Mouse (Mus musculus) embryonic facial prominence, embryonic 10.5 days (tissue): ENCODE data around the gene Hist3h2a. TPM values are rescaled to one million over a fixed set of nuclear protein-coding genes. Genes with fewer than 3 reads are reported as not detected.

Experiments
- DNase-seq: peaks from one replicate; pipeline ENCODE4 v3.0.0-alpha.2; 2017; ENCODE audit warnings: low spot score
- H3K27ac ChIP-seq: fragments of 300-500 bp; sonication (generic); replicated peaks from 2 replicates; pipeline ENCODE4 v1.5.1; 2016; ENCODE audit warnings: mild to moderate bottlenecking
- H3K27me3 ChIP-seq: fragments of 300-500 bp; sonication (generic); replicated peaks from 2 replicates; pipeline ENCODE4 v1.6.1; 2016; ENCODE audit warnings: low read depth, mild to moderate bottlenecking; ENCODE audit not compliant: poor library complexity, severe bottlenecking
- H3K36me3 ChIP-seq: fragments of 300-500 bp; sonication (generic); replicated peaks from 2 replicates; pipeline ENCODE4 v1.6.1; 2016; ENCODE audit warnings: mild to moderate bottlenecking, moderate library complexity
- H3K4me1 ChIP-seq: fragments of 300-500 bp; sonication (generic); 2 replicates; pipeline ENCODE4 v1.6.1; 2016
- H3K4me3 ChIP-seq: fragments of 300-500 bp; sonication (generic); 2 replicates; pipeline ENCODE4 v1.5.1; 2016; ENCODE audit warnings: mild to moderate bottlenecking, moderate library complexity
- H3K9me3 ChIP-seq: fragments of 300-500 bp; sonication (generic); 2 replicates; pipeline ENCODE4 v1.6.1; 2016; ENCODE audit warnings: mild to moderate bottlenecking
- WGBS: fragments of 180-500 bp; shearing (Covaris S2); methylation state at CpG from one replicate; pipeline ENCODE4 v1.1.7; 2016; 5-methylcytosine and 5-hydroxymethylcytosine counted together
- polyA plus RNA-seq: library from polyadenylated mRNA; unstranded; fragments of >200 nt; fragmentation: Nextera tagmentation; extraction: Ambion mirVana; gene quantifications from 2 replicates; pipeline ENCODE4 v1.2.1, GENCODE M21; 2016

Gene Hist3h2a
- polyA plus RNA-seq, 1 experiment from 2014 or later, result 19.0 TPM

GRCm38 (mm10) chr11:58929055-58929454 is 25.4 kb upstream of the Hist3h2a start:
- H3K36me3 ChIP-seq, result peaks cover 32% of the 10 kb centered on the region

GRCm38 (mm10) chr11:58929641-58930040 is 24.8 kb upstream of the Hist3h2a start:
- WGBS, result 60% methylated on average over 3 of the region's 3 CpGs
- peaks cover 11% of the 10 kb centered on the region for H3K4me1 ChIP-seq
- H3K9me3 ChIP-seq, result no peaks in the 10 kb centered on the region
- DNase-seq, result no peak
- no peak overlapping the region for H3K27ac ChIP-seq
- no peaks in the 10 kb centered on the region for H3K27me3 ChIP-seq
- H3K36me3 ChIP-seq, result peaks cover 38% of the 10 kb centered on the region
- no peak overlapping the region for H3K4me3 ChIP-seq

More at GRCm38 (mm10) chr11:58929055-58929454, 25.4 kb upstream of the Hist3h2a start:
- no peaks in the 10 kb centered on the region for H3K27me3 ChIP-seq
- WGBS, result 75% methylated on average over 4 of the region's 4 CpGs
- H3K4me3 ChIP-seq, result no peak overlapping the region
- peaks cover 11% of the 10 kb centered on the region for H3K4me1 ChIP-seq
- H3K27ac ChIP-seq, result no peak overlapping the region
- no peak for DNase-seq
- H3K9me3 ChIP-seq, result no peaks in the 10 kb centered on the region

DNA sequence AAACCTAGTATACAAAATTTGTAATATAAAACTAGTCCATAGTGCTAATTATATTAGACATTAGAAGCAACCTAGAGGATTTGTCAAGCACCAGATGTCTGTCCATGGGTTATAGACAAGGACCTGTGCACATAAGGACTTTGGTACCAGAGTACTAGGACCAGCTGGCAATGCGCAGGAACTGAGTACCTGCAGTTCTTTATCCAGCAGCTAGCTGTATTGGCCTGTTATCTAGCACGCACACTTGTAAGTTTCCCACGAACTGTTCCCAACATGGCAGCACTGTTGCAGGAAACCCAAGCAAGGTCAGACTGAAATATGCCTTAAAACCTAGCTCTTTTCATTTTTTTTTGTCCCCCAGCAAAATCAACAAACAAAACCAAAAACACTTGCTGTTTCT is 24.2 kb upstream of the Hist3h2a start:
- 95% methylated on average over 3 of the region's 3 CpGs for WGBS
- Histone ChIP-seq H3K4me3 (no peak overlapping the region), H3K27ac (no peak overlapping the region), H3K27me3 (no peaks in the 10 kb centered on the region), H3K4me1 (peaks cover 11% of the 10 kb centered on the region), H3K9me3 (no peaks in the 10 kb centered on the region), H3K36me3 (peaks cover 44% of the 10 kb centered on the region)
- no peak for DNase-seq

- Histone ChIP-seq H3K4me1 (peaks cover 11% of the 10 kb centered on the region), H3K36me3 (peaks cover 57% of the 10 kb centered on the region), H3K4me3 (no peak overlapping the region), H3K27me3 (no peaks in the 10 kb centered on the region), H3K27ac (no peak overlapping the region), H3K9me3 (no peaks in the 10 kb centered on the region)
- WGBS, result 84% methylated on average over 4 of the region's 4 CpGs
- no peak for DNase-seq
Observed at GRCm38 (mm10) chr11:58931576-58931975, 22.9 kb upstream of the Hist3h2a start.

DNA sequence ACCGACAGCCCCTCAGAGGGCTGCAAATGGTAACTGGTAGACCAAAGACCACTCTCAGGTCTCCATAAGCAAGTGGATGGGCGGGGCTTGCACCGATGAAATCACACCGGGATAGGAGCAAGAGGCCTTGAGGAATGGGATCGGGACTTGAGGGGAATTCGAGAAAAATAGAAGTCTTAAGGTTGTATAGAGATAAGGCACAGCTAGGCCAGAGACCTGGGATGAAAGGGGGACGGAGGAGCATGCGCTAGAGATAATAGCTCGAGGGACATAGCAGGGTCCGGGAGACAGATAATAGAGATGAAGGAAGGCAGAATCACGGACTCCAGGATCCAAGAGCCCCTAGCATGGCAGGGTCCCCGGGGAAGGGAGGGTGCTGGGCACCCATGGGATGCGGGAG is 16.6 kb upstream of the Hist3h2a start:
- 2% methylated on average over 13 of the region's 13 CpGs for WGBS
- peak; percentile 46 for DNase-seq
- H3K4me3 ChIP-seq, result peak overlapping the region; percentile 97

DNA sequence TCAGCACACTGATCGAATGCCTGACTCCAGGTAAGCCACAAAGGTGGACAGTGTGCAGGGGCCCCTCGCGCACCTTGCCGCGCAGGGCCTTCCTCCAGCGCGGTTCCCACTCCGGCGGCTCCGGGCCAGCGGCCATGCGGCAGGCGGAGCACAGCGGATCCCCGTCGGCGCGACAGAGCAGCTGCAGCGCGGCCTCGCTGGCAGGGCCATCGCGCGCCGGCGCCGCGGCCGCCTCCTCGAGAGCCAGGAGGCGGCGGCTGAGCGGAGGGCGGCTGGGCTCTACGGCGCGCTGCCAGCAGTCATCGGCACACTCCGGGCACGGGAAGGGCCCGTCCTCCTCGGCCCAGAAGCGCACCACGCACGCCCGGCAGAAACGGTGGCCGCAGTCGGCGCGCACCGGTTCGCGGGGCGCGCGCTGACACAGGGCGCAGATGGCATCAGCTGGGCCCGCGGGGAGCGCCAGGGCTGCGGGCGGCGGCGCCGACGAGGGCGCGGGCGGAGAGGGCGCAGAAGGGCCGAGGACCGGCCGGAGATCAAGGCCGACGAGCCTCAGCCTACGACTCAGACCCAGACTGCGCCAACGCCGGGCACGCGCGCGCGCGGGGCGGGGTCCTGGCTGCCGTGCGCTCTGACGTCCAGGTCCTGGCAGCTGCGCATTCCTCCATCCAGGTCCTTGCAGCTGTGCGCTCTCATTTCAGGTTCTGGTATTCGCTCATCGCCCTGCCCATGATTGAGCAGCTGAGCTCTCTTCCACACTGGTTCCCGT is 16.0 kb upstream of the Hist3h2a start, which contains the start of gene Rnf187:
Rnf187 (minus strand) TSS at position 595 of the 766 bp plus-strand sequence.
- H3K27me3 ChIP-seq, result 0 out of 2 replicates have a peak, but pooled peaks cover 3% of the 10 kb centered on the region
- no peaks in the 10 kb centered on the region for H3K9me3 ChIP-seq
- under 1% methylated on average over 95 of the region's 95 CpGs for WGBS
- peak within 1 kb of the TSS; percentile 96 for H3K27ac ChIP-seq
- H3K4me1 ChIP-seq, result peaks cover 22% of the 10 kb centered on the region
- peaks cover 36% of the 10 kb centered on the region for H3K36me3 ChIP-seq
- peak; percentile 94 for DNase-seq
- peak within 1 kb of the TSS; percentile 97 for H3K4me3 ChIP-seq

More for the DNA sequence above, 16.6 kb upstream of the Hist3h2a start:
- H3K36me3 ChIP-seq, result peaks cover 42% of the 10 kb centered on the region
- no peaks in the 10 kb centered on the region for H3K27me3 ChIP-seq
- peaks cover 22% of the 10 kb centered on the region for H3K4me1 ChIP-seq
- peak overlapping the region; percentile 96 for H3K27ac ChIP-seq
- no peaks in the 10 kb centered on the region for H3K9me3 ChIP-seq

DNA sequence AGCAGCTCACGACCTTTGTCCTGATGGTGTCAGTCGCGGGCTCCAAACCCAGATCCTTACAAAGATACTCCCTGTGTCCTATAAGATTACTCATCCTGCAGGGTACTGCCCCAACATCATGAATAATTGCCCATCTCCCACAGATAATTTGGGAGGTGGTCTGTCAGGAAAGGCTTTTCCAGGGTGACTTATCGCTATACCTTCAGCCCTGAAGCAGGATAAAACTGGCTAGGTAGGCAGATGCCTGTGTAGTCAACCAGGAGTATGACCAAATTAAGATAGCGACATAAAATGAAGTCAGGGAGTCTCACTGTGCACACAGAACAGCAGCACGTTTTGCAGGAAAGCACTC is 15.4 kb upstream of the Hist3h2a start:
- peaks cover 31% of the 10 kb centered on the region for H3K36me3 ChIP-seq
- 0 out of 2 replicates have a peak, but pooled peaks cover 8% of the 10 kb centered on the region for H3K27me3 ChIP-seq
- peaks cover 22% of the 10 kb centered on the region for H3K4me1 ChIP-seq
- DNase-seq, result no peak
- H3K27ac ChIP-seq, result peak overlapping the region; percentile 96
- peak overlapping the region; percentile 97 for H3K4me3 ChIP-seq
- no peaks in the 10 kb centered on the region for H3K9me3 ChIP-seq
- WGBS, result 18% methylated on average over 6 of the region's 6 CpGs

DNA sequence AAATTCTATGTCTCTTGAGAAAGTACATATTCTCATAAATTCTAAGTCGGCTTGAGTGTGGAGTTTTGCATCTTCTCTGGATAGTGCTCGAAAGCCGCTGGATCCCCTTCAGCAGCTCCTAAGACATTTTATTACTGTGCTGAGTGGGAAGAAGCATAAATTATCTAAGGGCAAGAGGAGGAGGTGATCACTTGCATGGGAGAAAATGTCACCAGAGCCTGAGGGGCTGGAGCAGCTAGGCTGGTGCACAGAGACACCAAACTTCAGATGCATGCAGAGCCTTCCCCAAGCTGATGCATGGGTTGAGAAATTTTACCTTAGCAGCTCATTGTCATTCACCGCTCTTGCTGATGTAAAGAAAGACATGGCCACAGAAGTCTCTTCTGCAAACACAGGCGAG is 10.3 kb upstream of the Hist3h2a start:
- WGBS, result 74% methylated on average over 5 of the region's 5 CpGs

GRCm38 (mm10) chr11:58947306-58947705 is 7.2 kb upstream of the Hist3h2a start:
- Histone ChIP-seq H3K4me3 (no peak overlapping the region), H3K27ac (0 out of 2 replicates have a peak overlapping the region, but pooled peaks have one; percentile 85), H3K27me3 (peaks cover 85% of the 10 kb centered on the region), H3K36me3 (no peaks in the 10 kb centered on the region), H3K9me3 (no peaks in the 10 kb centered on the region), H3K4me1 (peaks cover 14% of the 10 kb centered on the region)
- WGBS, result 83% methylated on average over 3 of the region's 3 CpGs
- DNase-seq, result no peak

More for the DNA sequence above, 10.3 kb upstream of the Hist3h2a start:
- Histone ChIP-seq H3K9me3 (no peaks in the 10 kb centered on the region), H3K4me3 (no peak overlapping the region), H3K36me3 (no peaks in the 10 kb centered on the region), H3K27ac (no peak overlapping the region), H3K4me1 (peaks cover 12% of the 10 kb centered on the region), H3K27me3 (peaks cover 54% of the 10 kb centered on the region)
- no peak for DNase-seq

DNA sequence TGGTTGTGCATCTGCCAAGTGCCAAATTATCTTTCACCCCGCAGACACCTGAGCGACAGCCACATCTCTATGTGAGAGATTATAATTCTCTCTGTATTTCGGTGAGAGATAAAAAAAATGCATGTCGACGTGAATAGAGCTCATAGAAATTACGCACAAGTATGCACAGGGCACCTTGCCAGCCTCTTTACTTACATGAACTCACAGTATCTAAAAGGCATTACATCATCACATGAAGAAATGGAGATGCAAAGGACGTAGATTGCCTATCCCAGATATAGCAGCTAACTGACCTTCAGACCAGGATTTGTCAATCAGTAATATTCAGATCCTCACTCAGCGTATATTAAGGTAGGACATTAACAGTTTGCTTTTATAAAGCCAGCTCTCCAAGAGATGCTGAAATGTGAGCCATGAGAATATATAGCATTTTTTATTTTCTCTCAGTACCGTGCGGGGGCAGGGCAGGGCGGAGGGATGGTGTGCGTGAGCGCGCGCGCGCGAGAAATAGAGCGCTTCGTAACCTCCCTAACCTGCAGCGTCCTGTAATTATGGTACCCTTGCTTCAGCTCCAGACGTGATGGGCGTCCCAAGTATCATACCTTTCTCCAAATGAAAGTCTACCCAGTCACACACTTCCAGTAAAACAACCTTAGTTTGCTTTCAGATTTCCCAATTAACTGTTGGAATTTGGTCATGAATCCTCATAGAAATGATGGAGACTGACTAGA is 6.5 kb upstream of the Hist3h2a start:
- 22% methylated on average over 23 of the region's 23 CpGs for WGBS
- peak; percentile 54 for DNase-seq
- peaks cover 86% of the 10 kb centered on the region for H3K27me3 ChIP-seq

DNA sequence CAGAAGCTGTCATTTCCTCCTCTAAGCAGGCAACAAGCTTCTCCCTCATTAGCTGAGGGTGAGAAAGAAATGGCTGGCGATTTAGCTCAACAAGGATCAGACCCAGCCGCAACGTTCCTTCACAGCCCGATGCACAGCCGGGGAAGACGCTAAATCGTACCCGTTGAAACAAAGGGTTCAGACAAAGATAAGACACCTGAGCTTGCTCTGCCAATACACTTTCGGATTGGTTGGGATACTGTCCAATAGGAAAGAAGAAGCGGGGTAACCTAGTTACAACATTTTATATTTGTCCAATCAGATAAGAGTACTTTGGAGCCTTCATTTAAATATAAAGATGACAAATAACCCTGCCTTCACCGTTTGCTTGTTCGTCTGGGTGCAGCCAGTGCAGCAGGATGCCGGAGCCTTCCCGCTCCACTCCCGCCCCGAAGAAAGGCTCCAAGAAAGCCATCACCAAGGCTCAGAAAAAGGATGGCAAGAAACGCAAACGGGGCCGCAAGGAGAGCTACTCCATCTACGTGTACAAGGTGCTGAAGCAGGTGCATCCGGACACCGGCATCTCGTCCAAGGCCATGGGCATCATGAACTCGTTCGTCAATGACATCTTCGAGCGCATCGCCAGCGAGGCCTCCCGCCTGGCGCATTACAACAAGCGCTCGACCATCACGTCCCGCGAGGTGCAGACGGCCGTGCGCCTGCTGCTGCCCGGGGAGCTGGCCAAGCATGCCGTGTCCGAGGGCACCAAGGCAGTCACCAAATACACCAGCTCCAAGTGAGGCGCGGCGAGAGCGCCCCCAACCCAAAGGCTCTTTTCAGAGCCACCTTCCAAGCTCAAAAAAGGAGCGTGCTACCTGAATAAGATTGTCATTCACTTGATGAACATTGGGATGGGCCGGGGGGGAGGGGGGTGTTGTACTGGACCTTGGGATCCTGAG is 5.7 kb upstream of the Hist3h2a start, which contains the start of gene Hist3h2ba:
Hist3h2ba (plus strand) TSS at position 379 of the 938 bp plus-strand sequence.
- WGBS, result under 1% methylated on average over 48 of the region's 48 CpGs
- Histone ChIP-seq H3K4me1 (peaks cover 26% of the 10 kb centered on the region), H3K27ac (peak within 1 kb of the TSS; percentile 89), H3K9me3 (no peaks in the 10 kb centered on the region), H3K4me3 (peak within 1 kb of the TSS; percentile 64), H3K27me3 (peaks cover 80% of the 10 kb centered on the region), H3K36me3 (no peaks in the 10 kb centered on the region)
- peak; percentile 72 for DNase-seq

More for the DNA sequence above, 6.5 kb upstream of the Hist3h2a start:
- H3K4me1 ChIP-seq, result peaks cover 18% of the 10 kb centered on the region
- H3K9me3 ChIP-seq, result no peaks in the 10 kb centered on the region
- H3K27ac ChIP-seq, result peak overlapping the region; percentile 85
- H3K4me3 ChIP-seq, result peak overlapping the region; percentile 64
- H3K36me3 ChIP-seq, result no peaks in the 10 kb centered on the region
